Mouse (Mus musculus) T-helper 2 cell (primary cell): ENCODE results near the gene Amigo3.

Experiments used
- in situ Hi-C: fragments of 300-600 bp; cut with MboI, MseI; formaldehyde crosslinking; loops from one replicate; pipeline ENCODE4 v1.15.1; 2025; ENCODE audit warnings: high pct_unique_total_duplicates

Gene Amigo3

DNA sequence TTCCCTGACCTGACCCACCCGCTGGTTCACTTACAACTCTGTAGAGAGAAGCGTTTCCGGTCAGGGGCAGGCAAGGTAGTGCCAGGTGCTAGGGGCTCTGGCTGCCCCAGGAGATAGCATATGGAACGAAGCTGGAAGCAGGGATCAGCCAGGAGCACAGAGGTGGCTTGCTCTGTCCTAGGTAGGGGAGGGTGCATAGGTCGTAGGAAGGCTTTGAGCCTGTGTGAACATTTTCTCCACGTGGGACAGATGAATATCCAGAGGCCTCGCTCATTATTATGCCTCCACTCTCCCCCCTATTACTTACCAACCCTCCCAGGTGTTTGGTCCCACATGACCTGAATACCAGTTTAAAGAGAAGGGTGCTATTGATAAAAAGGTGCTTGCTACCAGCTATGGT is 548 bp upstream of the Amigo3 start:
- in situ Hi-C loops = no loop called here

DNA sequence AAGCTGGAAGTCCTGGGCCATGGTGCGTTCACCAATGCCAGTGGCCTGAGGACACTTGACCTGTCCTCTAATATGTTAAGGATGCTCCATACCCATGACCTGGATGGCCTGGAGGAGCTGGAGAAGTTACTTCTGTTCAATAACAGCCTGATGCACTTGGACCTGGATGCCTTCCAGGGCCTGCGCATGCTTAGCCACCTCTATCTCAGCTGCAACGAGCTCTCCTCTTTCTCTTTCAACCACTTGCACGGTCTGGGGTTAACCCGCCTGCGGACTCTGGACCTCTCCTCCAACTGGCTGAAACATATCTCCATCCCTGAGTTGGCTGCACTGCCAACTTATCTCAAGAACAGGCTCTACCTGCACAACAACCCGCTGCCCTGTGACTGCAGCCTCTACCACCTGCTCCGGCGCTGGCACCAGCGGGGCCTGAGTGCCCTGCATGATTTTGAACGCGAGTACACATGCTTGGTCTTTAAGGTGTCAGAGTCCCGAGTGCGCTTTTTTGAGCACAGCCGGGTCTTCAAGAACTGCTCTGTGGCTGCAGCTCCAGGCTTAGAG is 786 bp downstream of the Amigo3 start:
- in situ Hi-C loops = no loop called here

DNA sequence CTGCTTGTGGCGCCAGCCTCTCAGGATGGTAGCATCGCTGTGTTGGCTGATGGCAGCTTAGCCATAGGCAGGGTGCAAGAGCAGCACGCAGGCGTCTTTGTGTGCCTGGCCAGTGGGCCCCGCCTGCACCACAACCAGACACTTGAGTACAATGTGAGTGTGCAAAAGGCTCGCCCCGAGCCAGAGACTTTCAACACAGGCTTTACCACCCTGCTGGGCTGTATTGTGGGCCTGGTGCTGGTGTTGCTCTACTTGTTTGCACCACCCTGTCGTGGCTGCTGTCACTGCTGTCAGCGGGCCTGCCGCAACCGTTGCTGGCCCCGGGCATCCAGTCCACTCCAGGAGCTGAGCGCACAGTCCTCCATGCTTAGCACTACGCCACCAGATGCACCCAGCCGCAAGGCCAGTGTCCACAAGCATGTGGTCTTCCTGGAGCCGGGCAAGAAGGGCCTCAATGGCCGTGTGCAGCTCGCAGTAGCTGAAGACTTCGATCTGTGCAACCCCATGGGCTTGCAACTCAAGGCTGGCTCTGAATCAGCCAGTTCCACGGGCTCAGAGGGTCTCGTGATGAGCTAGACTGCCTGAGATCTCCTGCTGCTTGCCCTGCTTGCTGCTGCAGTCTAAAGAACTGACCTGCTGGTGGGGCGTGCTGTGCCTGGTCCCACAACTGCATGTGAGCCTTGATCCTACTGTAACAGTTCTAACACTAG is 1.5 kb downstream of the Amigo3 start:
- in situ Hi-C loops = loop anchor here (5.0 kb wide), 1 partner anchor 87 kb away; no protein-coding TSS in a partner anchor

DNA sequence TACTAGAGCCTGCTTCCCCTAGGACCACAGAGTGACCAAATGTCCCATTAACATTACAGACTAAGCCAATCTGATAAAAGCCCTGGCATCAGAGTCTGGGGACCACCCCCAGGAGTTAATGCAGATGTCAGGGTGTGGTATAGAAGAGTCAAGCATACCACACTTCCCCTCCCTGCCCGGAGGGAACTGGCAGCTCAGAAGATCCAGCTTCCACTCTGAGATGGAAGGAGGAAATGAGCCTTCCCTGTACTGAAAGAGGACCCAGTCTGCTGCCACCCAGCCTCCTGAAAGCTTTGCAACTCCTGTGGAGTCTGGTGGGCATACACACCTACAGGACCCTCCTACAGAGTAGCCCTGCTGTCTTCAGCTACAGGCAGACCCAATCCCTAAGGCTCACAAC is 2.1 kb downstream of the Amigo3 start:
- in situ Hi-C loops = loop anchor here (5.0 kb wide), 1 partner anchor 88 kb away; no protein-coding TSS in a partner anchor

DNA sequence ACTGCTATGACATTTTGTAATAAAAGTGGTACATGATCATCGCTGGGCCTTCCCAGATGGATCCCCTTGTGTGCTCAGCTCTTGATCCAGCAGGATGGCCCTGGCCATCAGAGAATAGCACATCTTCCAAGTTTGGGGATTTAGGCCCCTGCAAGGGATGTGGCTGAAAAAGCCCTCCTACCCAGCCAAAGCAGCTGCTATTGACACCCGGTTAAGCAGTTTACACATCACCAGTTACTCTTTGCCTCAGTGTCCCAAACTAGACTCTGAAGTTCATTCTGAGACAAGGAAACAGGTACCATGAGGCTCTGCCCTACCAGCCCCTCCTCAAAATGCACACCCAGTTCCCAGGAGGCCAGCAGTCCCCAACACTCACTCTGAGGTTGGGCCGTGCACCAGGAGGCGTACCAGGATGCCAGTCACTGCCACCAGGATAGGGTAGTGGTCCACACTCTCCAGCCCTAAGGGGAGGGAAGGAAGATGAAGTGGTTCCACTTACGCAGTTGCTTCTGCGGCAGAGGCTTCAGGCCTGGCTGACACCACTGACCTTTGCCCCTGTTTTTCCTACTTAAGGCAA is 2.8 kb downstream of the Amigo3 start:
- in situ Hi-C loops = loop anchor here (5.0 kb wide), 1 partner anchor 88 kb away; no protein-coding TSS in a partner anchor

DNA sequence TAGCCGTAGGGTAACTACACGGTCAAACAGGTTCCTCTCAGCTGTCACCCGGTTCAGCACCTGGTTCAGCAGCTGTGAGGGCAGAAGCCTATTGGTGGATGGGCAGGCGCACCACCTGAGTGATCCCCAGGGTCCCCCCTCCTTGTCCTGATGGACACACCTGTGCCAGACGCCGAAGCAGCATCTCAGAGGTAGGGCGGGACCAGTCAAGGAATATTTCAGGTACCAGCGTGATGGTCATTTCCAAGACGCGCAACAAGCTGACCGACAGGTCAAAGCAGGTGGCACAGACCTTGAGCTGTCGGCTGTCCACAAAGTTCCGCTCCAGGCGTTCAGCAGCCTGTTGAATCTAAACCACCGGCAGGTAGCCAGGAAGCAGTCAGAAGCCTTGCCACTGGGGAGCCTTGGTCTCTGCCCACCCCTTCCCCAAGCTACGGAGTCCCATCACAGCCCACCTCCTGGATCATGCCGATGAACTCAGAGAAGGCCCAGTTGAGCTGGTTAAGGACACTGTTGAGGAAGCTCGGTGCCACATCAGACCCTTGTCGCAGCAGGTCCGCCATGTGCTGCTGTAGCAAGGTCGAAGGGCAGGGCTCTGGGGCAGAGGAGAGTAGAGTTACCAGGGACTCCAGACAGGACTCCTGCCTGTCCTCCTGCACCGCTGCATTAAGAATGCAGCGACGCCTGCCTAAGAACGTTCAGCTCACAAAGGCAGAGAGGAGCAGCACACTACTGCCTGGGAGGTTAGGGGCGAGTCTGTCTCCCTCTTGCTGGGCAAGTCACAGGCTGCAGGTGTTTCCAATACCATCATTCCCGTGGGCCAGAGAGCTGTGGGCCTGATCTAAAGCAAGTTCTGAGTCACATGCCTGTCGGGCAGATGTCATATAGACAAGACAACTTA is 3.7 kb downstream of the Amigo3 start:
- in situ Hi-C loops = loop anchor here (5.0 kb wide), 1 partner anchor 89 kb away; no protein-coding TSS in a partner anchor

DNA sequence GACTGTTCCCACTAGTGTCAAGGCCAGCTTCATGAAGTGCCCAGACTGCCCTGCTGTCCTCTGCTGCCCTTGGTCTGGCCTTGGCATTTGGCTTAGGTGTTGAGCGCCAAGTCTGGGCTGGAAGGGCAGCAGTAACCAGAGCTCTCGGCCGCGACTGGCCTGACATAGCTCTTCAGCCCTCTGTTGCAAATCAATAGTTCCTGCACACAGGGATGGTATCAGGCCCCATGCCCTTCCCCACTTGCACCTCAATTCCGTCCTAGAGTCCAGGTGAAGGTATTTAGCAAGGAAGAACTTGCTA is 4.3 kb downstream of the Amigo3 start:
- in situ Hi-C loops = loop anchor here (5.0 kb wide), 1 partner anchor 90 kb away; no protein-coding TSS in a partner anchor

DNA sequence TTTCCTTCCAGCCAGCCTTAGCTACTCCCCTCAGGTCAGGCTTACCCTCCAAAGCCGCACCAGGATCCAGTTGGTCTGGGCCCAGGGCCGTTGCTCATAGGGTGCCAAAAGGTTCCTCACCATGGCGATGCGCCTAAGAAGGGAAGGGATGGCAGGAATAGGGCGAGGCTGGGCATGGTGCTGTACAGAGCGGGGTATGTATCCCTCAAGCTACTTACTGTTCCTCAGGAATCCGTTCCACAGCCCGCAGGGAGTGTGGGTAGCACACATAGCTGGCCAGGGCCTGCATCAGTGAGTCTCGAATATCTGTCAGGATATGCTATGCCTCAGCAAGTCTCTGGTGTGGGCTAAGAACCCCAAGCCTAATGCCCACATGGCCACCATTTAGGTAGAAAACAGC is 5.3 kb downstream of the Amigo3 start:
- in situ Hi-C loops = loop anchor here (5.0 kb wide), 1 partner anchor 91 kb away; no protein-coding TSS in a partner anchor

DNA sequence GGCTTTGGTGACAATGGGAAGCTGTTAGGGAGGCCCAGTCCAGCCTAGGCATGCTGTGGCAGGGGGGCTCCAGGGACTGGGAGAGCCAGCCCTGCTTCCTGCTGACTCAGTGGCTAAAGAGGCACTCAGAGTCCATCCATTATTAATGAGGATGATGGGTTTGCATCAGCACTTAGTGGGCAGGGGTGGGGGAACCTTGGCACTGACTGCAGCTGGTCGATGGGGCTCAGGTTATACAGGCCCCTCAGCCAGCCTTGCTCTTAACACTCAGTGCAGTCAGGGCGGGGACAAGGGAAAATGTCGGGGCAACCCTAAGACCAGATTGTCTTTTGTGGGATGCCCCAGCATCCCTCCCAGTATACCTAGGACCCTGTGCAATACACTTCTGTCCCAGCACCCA is 9.2 kb downstream of the Amigo3 start:
- in situ Hi-C loops = no loop called here

DNA sequence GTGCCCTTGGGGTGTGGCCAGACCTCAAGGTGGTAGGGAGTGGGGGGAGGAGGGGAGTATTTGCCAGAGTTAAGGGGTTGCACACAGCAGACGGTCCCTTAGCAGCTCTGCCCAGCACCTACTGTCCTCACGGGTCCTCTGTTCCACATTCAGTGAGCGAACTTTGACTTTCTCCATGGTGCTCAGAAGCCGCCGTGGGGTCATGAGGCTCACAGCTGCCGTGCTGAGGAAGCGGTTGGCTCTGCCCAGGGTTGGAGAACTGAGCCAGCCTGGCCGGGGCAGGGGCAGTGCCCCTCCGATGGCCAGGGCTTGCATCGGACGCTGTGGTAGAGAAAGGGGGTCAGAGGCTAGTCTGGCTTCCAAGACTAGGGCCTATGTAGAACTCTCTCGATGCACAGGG is 10.4 kb downstream of the Amigo3 start:
- in situ Hi-C loops = no loop called here

DNA sequence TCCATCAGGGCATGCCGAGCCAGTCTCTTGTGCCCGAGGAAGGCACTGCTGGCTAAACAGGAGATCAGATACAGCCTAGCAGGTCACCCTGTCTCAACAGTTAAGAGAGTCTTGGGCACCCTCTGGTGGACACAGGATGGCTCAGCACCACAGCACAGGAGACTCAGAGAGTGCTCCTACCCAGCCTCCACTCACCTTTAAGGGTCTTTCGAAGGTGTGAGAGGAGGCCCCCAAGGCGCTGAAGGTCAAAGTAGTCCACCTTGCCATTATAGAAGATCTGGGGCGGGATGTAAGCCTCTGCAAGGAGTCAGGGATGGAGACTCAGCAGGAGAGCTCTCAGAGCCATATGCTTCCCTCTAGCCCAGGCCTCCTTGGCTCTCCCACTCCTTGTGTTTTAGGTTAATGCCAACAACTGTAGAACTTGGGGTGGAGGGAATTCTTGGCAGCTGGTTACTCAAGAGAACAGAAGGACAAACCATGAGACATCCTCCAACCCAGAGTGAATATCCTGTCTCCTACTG is 12.6 kb downstream of the Amigo3 start:
- in situ Hi-C loops = no loop called here

DNA sequence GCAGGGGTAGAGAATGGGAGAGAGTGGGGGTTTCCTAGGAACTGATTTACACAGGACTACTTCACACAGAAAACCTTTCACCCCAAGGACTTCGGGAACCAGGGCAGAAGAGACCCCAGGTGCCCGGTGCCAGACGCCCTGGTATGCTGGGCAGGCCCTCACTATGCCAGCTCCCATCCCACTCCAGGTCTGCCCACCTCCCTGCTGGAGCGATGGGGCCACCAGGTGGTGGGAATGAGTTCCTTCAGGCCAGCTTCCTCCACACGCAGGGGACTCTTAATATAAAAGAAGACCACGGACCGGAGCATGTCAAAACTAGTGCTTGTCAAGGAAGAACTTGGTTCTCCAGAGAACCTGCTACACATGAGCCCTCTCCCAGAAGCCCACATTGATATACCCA is 14.2 kb downstream of the Amigo3 start:
- in situ Hi-C loops = no loop called here

DNA sequence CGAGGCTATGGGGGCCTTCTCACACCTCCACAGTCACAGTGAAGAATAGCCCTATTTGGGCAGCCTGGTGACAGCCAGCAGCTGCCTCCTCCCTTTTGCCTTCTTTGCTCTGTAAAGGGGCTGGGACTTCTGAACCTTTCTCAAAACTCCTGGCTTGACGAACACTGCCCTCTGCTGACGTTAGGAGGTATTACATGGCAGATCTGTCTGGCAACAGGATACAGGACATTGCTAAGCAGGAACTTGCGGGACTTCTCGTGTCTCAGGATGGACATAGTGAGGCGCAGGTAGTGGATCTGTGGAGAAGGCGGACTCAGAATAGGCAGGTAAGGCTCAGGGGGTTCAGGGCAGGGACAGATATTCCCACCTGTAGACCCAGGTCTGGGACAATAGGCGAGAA is 14.9 kb downstream of the Amigo3 start:
- in situ Hi-C loops = no loop called here

DNA sequence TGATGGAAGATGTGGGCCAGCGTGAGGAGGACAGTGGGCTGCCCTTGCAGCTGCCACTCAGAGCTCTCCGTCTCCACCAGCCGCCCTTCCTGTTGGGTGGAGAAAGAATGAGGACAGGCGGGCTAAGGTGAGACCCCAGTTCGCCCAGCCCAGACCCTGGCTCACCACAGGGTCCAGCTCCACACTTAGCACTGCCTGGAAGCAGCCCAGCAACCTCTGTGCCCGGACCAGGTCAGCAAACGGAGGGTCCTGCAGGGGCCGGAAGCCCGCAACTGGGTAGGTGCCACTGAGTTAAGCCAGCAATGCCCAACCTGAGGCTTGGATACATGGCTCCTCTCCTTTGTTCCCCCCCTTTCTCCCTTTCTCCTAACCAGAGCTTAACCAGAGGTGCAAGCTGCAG is 16.0 kb downstream of the Amigo3 start:
- in situ Hi-C loops = no loop called here

DNA sequence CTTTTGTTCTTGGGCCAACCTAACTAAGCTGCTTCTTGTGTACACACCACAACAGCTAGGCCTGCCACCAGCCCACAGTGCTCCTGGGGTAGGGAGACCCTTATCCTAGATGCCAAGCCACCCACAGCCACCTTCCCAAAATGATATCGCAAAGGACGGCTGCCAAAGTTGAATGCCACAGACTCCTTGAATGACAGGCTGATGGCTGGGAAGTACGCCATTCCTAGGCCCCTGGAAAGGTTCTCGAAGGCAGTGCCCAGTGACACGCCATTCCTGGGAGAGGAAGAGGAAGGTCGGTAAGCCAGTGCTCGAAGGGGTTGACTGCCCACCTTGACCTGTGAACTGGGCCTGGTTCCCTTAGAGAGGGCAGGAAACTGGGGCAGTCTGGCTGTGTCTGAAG is 16.6 kb downstream of the Amigo3 start:
- in situ Hi-C loops = no loop called here

DNA sequence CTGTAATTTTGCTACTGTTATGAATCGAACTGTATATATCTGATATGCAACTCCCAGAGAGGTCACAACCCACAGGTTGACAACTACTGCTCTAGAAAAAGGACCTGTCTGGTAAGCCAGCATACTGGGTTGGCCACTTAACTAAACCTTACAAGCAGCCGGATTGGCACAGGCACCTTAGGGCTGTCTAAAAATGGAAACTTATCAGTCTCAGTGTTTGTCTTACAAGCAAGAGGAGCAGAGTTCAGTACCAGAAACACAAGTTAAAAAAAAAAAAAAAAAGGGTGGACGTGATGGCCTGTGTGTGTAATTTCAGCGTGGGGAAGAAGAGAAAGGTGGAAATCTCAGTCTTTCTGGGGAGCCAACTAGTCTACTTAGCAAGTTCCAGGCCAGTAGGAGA is 18.8 kb downstream of the Amigo3 start:
- in situ Hi-C loops = no loop called here

DNA sequence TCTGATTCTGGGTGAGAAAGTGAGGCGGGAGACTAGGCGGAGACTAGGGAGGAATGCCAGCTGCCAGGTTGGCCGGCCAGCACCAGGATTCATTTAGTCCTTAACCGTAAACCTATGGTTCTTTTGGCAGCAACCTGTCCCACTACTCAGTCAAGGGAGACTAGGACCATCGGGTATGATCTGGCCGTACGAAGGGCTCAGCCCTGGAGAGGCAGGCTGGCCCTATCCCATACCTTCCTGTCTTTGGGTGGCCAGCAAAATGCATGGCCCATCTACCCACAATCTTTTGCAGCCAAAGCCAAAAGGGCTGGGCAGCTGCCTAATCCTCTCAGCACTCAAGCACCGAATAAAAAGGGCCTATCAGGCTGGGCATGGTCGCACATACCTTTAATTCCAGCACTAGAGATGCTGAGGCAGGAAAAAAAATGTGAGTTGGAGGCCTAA is 19.5 kb downstream of the Amigo3 start:
- in situ Hi-C loops = no loop called here

DNA sequence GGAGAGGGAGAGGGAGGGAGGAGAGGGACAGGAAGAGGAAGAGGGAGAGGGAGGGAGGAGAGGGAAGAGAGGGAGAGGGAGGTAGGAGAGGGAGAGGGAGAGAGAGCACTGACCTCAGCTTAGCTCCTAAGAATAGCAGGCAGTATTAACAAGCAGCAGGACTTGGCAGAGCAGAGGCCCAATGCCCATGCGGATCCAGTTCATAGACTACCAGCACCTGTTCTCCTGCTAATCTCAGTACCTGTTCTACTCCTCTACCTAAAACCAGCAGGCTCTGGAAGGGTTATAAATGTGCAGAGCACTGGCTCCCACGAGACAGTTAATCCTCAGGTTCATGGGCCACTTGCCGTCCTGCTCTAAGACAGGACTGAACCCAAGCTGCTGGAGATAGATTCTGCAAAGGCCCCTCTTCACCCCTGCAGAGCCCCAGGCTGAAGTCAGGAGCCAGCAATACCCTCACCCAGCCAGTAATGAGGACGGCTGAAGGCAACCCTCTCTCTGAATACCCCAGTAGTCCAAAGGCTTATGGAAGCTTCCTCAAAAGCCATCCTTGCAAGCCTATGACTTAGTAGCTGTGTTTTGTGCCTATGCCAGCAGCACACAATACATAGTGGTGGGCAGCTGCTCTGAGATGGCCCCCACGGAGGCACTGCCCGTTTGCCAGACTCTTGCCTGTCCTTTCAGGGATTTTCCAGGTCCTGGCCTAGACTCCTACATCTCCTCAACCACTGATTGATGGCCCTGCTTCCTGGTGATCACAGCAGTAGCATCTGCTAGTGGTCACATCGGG is 20.4 kb downstream of the Amigo3 start:
- in situ Hi-C loops = no loop called here

DNA sequence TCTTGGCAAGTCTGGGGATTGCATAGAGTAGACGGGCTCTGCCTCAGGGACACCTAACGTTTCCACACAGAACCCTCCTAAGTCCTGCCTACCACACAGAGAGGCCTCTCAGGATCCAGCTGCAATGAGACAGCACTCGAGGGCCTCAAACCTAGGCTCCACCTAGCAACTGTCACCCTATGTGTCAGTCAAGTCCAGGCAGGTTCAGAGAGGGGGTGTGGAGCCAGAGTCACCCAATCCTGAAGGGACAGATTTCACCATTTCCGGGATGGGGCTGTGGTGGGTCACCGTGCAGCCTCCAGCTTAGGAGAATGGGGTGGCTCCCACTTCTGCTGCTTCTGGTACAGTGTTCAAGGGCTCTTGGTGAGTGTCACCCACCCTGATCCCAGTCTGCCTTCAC is 27.2 kb downstream of the Amigo3 start, which contains the start of gene Mst1:
TSS of gene Mst1 (plus strand) at position 269 of the 400 bp plus-strand sequence.
- in situ Hi-C loops = loop anchor here (5.0 kb wide), 2 partner anchors 42 to 122 kb away; no protein-coding TSS in a partner anchor

DNA sequence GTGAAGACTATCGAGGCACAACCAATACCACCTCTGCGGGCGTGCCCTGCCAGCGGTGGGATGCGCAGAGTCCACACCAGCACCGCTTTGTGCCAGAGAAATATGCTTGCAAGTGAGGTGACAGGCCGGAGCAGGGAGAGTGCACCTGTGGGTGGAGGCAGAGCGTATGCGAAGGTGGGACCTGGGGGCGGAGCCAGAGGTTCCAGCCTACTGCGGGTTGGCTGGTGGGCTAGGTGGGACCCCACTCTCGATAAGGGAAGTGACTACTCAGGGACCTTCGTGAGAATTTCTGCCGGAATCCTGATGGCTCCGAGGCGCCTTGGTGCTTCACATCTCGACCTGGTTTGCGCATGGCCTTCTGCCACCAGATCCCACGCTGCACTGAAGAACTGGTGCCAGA is 29.6 kb downstream of the Amigo3 start:
- in situ Hi-C loops = loop anchor here (5.0 kb wide), 2 partner anchors 40 to 120 kb away; no protein-coding TSS in a partner anchor

DNA sequence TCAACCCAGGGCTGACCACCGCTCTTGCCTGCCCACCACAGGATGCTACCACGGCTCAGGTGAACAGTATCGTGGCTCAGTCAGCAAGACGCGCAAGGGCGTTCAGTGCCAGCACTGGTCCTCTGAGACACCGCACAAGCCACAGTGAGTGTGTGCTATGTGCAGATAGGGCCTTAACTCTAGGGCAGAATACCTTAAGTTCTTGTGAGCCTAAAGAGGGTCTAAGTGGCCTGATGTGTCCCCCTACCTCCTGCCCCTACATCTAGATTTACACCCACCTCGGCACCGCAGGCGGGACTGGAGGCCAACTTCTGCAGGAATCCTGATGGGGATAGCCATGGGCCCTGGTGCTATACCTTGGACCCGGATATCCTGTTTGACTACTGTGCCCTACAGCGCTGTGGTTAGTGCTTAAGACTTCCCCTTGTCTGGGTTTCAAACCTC is 30.1 kb downstream of the Amigo3 start, which contains the start of gene Rnf123:
TSS of gene Rnf123 (minus strand) at position 359 of the 444 bp plus-strand sequence.
- in situ Hi-C loops = loop anchor here (5.0 kb wide), 2 partner anchors 39 to 119 kb away; no protein-coding TSS in a partner anchor
